Mouse (Mus musculus): ENCODE results near the gene Nol3.

DNA sequence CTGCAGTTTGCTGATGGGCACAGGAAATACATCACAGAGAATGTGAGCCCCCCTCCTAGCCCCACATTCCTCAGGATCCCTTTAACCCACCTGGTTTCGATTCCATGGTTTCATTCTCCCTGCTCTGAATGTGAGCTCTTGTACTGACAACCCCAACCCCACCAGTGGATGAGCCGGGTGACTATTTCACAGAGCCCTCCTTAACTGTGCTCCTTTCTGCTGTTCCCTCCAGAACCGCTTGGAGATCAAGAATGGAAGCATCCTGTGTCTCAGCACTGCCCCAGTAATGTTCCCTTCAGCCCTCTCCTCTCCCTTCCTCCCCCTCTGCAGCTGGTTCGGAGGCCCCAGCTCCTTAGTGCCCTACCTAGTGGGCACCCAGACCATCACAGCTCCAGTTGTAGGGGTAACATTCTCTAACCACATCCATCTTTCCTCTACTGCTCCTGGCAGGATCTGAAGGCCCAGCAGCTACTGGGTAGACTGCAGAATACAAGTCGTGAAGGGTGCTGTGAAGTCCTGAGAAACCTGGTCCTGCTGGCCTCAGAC lies 30.3 kb downstream of the Nol3 start:
- TF ChIP-seq POLR2A (IDR thresholded peaks at IDR 0.05; ENCODE audit: extremely low read depth, insufficient read depth, low read length): 0 out of 2 replicates have a peak, but pooled peaks have one; percentile 24
- TF ChIP-seq CTCF (IDR thresholded peaks at IDR 0.05; ENCODE audit: extremely low read depth, insufficient read depth, low read length): 0 out of 2 replicates have a peak, but pooled peaks have one; percentile 6
